Mouse (Mus musculus) liver, postnatal 0 days (tissue): ENCODE data around the gene Gys1. TPM values are rescaled to one million over a fixed set of nuclear protein-coding genes. Genes with fewer than 3 reads are reported as not detected.

Source experiments
- ATAC-seq: fragments of 200-750 bp; cut with Nextera tagmentation; 2 replicates; pipeline ENCODE4 v1.8.0; 2017; ENCODE audit warnings: mild to moderate bottlenecking, moderate library complexity
- DNase-seq: peaks from one replicate; pipeline ENCODE4 v3.0.0-alpha.2; 2016
- H3K27ac ChIP-seq: fragments of 300-500 bp; sonication (generic); 2 replicates; pipeline ENCODE4 v1.5.1; 2014; ENCODE audit warnings: antibody characterized with exemption, moderate library complexity, mild to moderate bottlenecking, low read depth
- H3K27me3 ChIP-seq: fragments of 300-500 bp; sonication (generic); 2 replicates; pipeline ENCODE4 v1.6.1; 2014; ENCODE audit warnings: low read length, control low read depth, mixed read lengths; ENCODE audit not compliant: insufficient read depth
- H3K36me3 ChIP-seq: fragments of 300-500 bp; sonication (generic); replicated peaks from 2 replicates; pipeline ENCODE4 v1.6.1; 2014; ENCODE audit warnings: mild to moderate bottlenecking, control low read depth, low read length, moderate library complexity, mixed read lengths; ENCODE audit not compliant: insufficient read depth
- H3K4me1 ChIP-seq: fragments of 300-500 bp; sonication (generic); 2 replicates; pipeline ENCODE4 v1.6.1; 2014; ENCODE audit warnings: antibody characterized with exemption, mild to moderate bottlenecking, control low read depth; ENCODE audit not compliant: insufficient read depth
- H3K4me2 ChIP-seq: fragments of 300-500 bp; sonication (generic); 2 replicates; pipeline ENCODE4 v1.6.1; 2014; ENCODE audit warnings: low read depth, mild to moderate bottlenecking, low read length, moderate library complexity, mixed read lengths
- H3K4me3 ChIP-seq: fragments of 300-500 bp; sonication (generic); 2 replicates; pipeline ENCODE4 v1.5.1; 2014; ENCODE audit warnings: low read depth, low read length
- H3K9ac ChIP-seq: fragments of 300-500 bp; sonication (generic); replicated peaks from 2 replicates; pipeline ENCODE4 v1.6.1; 2014; ENCODE audit warnings: mild to moderate bottlenecking, moderate library complexity
- H3K9me3 ChIP-seq: fragments of 300-500 bp; sonication (generic); 2 replicates; pipeline ENCODE4 v1.6.1; 2016; ENCODE audit warnings: mild to moderate bottlenecking, control low read depth, low read length, mixed read lengths
- CTCF ChIP-seq: sonication (generic); IDR thresholded peaks from 2 replicates; pipeline ENCODE4 v1.5.1; 2016; ENCODE audit warnings: antibody characterized with exemption, low read depth
- EP300 ChIP-seq: IDR thresholded peaks from 2 replicates; pipeline ENCODE4 v1.6.1; 2016; ENCODE audit warnings: antibody characterized with exemption, low read depth, mild to moderate bottlenecking
- WGBS: fragments of 180-500 bp; shearing (Covaris S2); extraction: QIAGEN DNeasy Blood & Tissue Kit; methylation state at CpG from one replicate; pipeline ENCODE4 v1.1.7; 2014; ENCODE audit not compliant: insufficient replicate concordance; 5-methylcytosine and 5-hydroxymethylcytosine counted together
- polyA plus RNA-seq: library from polyadenylated mRNA; unstranded; fragments of >200 nt; fragmentation: Nextera tagmentation; extraction: Ambion mirVana; gene quantifications from 2 replicates; pipeline ENCODE4 v1.2.1, GENCODE M21; 2015

The Gys1 gene
- polyA plus RNA-seq, 1 experiment from 2014 or later: 3.3 TPM

DNA sequence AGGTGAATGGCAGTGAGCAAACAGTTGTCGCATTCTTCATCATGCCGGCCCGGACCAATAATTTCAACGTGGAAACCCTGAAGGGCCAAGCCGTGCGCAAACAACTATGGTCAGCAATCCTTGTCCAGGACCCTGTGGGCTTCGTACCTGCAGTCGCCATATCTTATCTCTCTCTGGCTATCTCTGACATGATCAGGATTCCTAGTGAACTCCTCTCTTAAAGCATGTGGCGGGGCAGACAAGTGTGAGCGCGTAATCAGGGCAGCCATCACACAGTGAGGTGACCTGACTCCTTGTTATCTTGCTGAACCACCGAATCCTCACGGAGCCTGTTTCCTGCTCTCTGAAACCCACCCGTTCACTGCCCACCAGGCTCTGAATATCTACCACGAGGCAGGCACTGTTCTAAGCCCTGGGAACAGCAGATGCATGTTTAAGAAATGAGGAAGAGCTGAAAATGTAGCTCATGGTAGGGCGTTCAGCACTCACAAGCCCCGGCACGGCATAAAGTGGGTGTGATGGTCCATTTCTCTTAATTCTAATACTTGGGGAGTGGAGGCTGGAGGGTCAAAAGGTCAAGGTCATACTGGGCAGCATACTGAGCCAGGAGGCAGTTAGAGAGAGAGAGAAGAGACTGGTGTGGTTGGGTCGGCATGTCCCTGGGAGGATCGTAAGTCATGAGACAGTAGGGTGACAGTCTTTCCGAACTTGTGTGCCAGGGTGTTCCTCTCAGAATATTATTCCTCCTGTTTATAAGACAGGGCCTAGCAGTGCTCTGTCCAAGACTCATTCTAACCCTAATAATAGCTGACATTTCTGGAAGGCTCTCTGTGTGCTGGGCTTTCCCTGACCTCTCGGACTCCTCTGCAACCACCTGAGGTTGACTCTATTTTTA lies 9.1 kb downstream of the Gys1 start:
- Histone ChIP-seq H3K4me1 (no peaks in the 10 kb centered on the region), H3K4me3 (no peak overlapping the region), H3K4me2 (no peak overlapping the region), H3K9me3 (no peaks in the 10 kb centered on the region), H3K9ac (no peak overlapping the region), H3K36me3 (peaks cover 43% of the 10 kb centered on the region), H3K27ac (no peak overlapping the region), H3K27me3 (no peaks in the 10 kb centered on the region)
- ATAC-seq: no peak
- 67% methylated on average over 22 of the region's 22 CpGs for WGBS
- DNase-seq: no peak
- no peak for TF ChIP-seq EP300
- no peak for TF ChIP-seq CTCF

DNA sequence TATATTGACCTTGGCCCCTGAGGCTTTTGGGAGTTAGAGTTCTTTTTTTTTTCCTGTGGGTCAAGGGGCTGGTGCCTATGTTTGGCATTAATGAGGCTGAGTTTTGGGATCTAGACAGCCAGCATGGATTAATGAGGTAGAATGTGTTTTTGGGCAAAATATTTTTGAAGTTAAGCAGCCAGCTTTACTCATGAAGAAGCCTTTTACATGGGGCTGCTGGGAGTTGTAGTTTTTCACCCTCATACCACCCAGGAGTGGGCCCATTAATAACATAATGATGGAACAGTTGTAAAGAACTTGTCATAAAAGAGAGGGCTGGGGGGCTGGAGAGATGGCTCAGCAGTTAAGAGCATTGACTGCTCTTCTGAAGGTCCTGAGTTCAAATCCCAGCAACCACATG lies 11.9 kb downstream of the Gys1 start:
- H3K9ac ChIP-seq: no peak overlapping the region
- H3K4me1 ChIP-seq: no peaks in the 10 kb centered on the region
- H3K36me3 ChIP-seq: peaks cover 30% of the 10 kb centered on the region
- H3K27me3 ChIP-seq: no peaks in the 10 kb centered on the region
- TF ChIP-seq EP300 (no peak), CTCF (no peak)
- H3K27ac ChIP-seq: no peak overlapping the region
- no peak overlapping the region for H3K4me2 ChIP-seq
- H3K9me3 ChIP-seq: no peaks in the 10 kb centered on the region
- ATAC-seq (no peak), DNase-seq (no peak)
- no peak overlapping the region for H3K4me3 ChIP-seq

GRCm38 (mm10) chr7:45447325-45447990 lies 12.8 kb downstream of the Gys1 start:
- ATAC-seq (peak; percentile 66), DNase-seq (peak; percentile 61)
- Histone ChIP-seq H3K4me1 (no peaks in the 10 kb centered on the region), H3K36me3 (peaks cover 27% of the 10 kb centered on the region), H3K27me3 (no peaks in the 10 kb centered on the region), H3K4me3 (no peak overlapping the region), H3K9me3 (no peaks in the 10 kb centered on the region), H3K4me2 (no peak overlapping the region), H3K9ac (no peak overlapping the region), H3K27ac (no peak overlapping the region)
- TF ChIP-seq EP300: no peak
- peak; percentile 67 for TF ChIP-seq CTCF
- WGBS: 31% methylated on average over 11 of the region's 11 CpGs

DNA sequence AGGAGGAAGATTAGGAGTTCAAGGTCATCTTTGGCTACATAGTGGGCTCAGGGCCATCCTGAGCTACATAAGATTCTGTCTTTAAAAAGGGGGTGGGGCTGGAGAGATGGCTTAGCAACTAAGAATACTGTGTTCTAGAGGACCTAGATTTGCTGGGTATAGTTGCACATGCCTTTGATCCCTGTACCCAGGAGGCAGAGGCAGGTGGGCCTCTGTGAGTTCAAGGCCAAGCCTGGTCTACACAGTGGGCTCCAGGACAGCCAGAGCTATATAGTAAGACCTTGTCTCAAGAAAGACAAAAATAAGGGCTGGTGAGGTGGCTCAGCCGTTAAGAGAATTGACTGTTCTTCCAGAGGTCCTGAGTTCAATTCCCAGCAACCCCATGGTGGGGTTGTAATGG lies 15.3 kb downstream of the Gys1 start:
- Histone ChIP-seq H3K4me3 (no peak overlapping the region), H3K27me3 (no peaks in the 10 kb centered on the region), H3K9ac (no peak overlapping the region), H3K9me3 (no peaks in the 10 kb centered on the region), H3K36me3 (peaks cover 13% of the 10 kb centered on the region; the same call in 1 of the 2 replicates), H3K27ac (no peak overlapping the region), H3K4me1 (no peaks in the 10 kb centered on the region), H3K4me2 (no peak overlapping the region)
- no peak for ATAC-seq
- DNase-seq: no peak
- TF ChIP-seq EP300: no peak
- no peak for TF ChIP-seq CTCF
- WGBS: 86% methylated on average over 1 of the region's 1 CpGs

- DNase-seq (peak; percentile 89), ATAC-seq (peak; percentile 80)
- H3K27ac ChIP-seq: no peak overlapping the region
- TF ChIP-seq EP300 (no peak), CTCF (peak; percentile 96)
- H3K36me3 ChIP-seq: peaks cover 15% of the 10 kb centered on the region; the same call in 1 of the 2 replicates
- no peaks in the 10 kb centered on the region for H3K27me3 ChIP-seq
- no peak overlapping the region for H3K9ac ChIP-seq
- no peak overlapping the region for H3K4me2 ChIP-seq
- H3K4me1 ChIP-seq: no peaks in the 10 kb centered on the region
- 58% methylated on average over 23 of the region's 23 CpGs for WGBS
- no peak overlapping the region for H3K4me3 ChIP-seq
- H3K9me3 ChIP-seq: no peaks in the 10 kb centered on the region
Measured at GRCm38 (mm10) chr7:45451344-45451982, 16.8 kb downstream of the Gys1 start.

GRCm38 (mm10) chr7:45454971-45455370 lies 20.3 kb downstream of the Gys1 start:
- H3K9me3 ChIP-seq: no peaks in the 10 kb centered on the region
- TF ChIP-seq EP300: no peak
- TF ChIP-seq CTCF: no peak
- no peak overlapping the region for H3K4me2 ChIP-seq
- 89% methylated on average over 15 of the region's 15 CpGs for WGBS
- no peak overlapping the region for H3K9ac ChIP-seq
- no peaks in the 10 kb centered on the region for H3K27me3 ChIP-seq
- no peak overlapping the region for H3K4me3 ChIP-seq
- H3K4me1 ChIP-seq: peaks cover 18% of the 10 kb centered on the region
- no peak overlapping the region for H3K27ac ChIP-seq
- ATAC-seq (no peak), DNase-seq (no peak)
- H3K36me3 ChIP-seq: peaks cover 28% of the 10 kb centered on the region
